Comparison of ENCODE assay signal across 9 mouse cellular contexts in the genomic region with DNA sequence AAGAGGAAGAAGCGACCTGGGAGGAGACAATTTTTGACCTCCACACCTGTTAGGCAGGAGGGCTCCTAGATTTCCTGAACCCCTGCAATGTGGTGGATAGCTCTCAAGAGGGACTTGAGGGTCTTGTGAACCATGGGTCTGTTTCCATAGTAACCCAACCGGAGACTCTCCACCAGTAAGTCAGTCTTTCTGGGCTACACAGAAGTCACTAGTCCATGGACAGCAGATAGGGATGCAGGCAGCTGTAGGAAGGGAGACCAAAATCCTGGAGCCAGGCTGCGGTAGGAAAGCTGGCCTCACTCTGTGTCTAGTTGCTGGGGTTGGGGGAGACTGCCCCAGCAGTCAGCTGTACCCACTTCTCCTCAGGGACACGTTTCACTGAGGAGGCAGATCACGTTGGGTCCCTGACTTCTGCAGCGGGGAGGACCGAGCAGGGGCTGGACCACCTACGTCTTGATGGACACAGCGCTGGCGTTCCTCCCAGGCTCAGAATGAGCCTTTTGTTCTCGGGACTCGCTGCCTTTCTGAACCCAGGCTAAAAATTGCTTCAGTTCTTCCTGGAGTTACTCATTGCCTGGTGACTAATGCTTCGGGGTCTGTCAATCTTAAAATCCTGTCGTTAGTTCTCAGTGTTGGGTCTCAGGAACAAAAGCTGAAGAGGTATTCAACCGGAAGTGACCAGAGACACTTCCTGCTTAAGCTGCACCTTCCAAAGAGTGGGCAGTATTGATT. TPM values are rescaled to one million over a fixed set of nuclear protein-coding genes. Genes with fewer than 3 reads are reported as not detected.
DNase-seq lines count a peak whose midpoint lies in the region; ATAC-seq lines count a peak whose summit lies in the region.
"Had no signal": no experiment of that assay in that cellular context is flagged by ENCODE, and none has a peak within 500 bp of the region (broad histone marks: within the 10 kb centered on the region; RNA-seq: fewer than 3 reads in every experiment).

No protein-coding gene starts in this region.

- DNase-seq in liver = no peak
- peak; percentile 32 for DNase-seq in embryonic facial prominence, embryonic 10.5 days (ENCODE audit: low spot score)
- DNase-seq in yolk sac, embryonic 10.5 days (ENCODE audit: low spot score) = no peak
- no peak for DNase-seq in layer of hippocampus, postnatal 36 days

- no peak overlapping the region for H3K4me3 ChIP-seq in liver, embryonic 12.5 days
- H3K4me3 ChIP-seq in embryonic facial prominence, embryonic 10.5 days = no peak overlapping the region
- 0 out of 2 replicates have a peak overlapping the region, but pooled peaks have one; percentile 13 for H3K4me3 ChIP-seq in heart, embryonic 15.5 days
- no peak overlapping the region for H3K4me3 ChIP-seq in midbrain, embryonic 13.5 days (replicated peaks)

- WGBS in liver, embryonic 12.5 days (ENCODE audit: insufficient replicate concordance) = 36% methylated on average over 15 of the region's 15 CpGs
- 31% methylated on average over 15 of the region's 15 CpGs for WGBS in embryonic facial prominence, embryonic 10.5 days
- WGBS in heart, embryonic 15.5 days = 34% methylated on average over 15 of the region's 15 CpGs
- 32% methylated on average over 15 of the region's 15 CpGs for WGBS in midbrain, embryonic 13.5 days

- H3K9me3 ChIP-seq in liver, embryonic 12.5 days (replicated peaks) = no peaks in the 10 kb centered on the region
- no peaks in the 10 kb centered on the region for H3K9me3 ChIP-seq in embryonic facial prominence, embryonic 10.5 days
- H3K9me3 ChIP-seq in heart, embryonic 15.5 days (replicated peaks) = no peaks in the 10 kb centered on the region
- no peaks in the 10 kb centered on the region for H3K9me3 ChIP-seq in midbrain, embryonic 13.5 days

- peak overlapping the region; percentile 26; the same call in 1 of the 2 replicates for H3K4me2 ChIP-seq in liver, embryonic 12.5 days
- peak overlapping the region; percentile 34 for H3K4me2 ChIP-seq in heart, embryonic 15.5 days
- peak overlapping the region; percentile 26; the same call in 1 of the 2 replicates for H3K4me2 ChIP-seq in midbrain, embryonic 13.5 days (replicated peaks)

- H3K27ac ChIP-seq in liver, embryonic 12.5 days = no peak overlapping the region
- peak overlapping the region; percentile 51 for H3K27ac ChIP-seq in embryonic facial prominence, embryonic 10.5 days (replicated peaks)
- H3K27ac ChIP-seq in heart, embryonic 15.5 days = peak overlapping the region; percentile 36
- H3K27ac ChIP-seq in midbrain, embryonic 13.5 days = no peak overlapping the region

- no peaks in the 10 kb centered on the region for H3K36me3 ChIP-seq in liver, embryonic 12.5 days
- no peaks in the 10 kb centered on the region for H3K36me3 ChIP-seq in embryonic facial prominence, embryonic 10.5 days (replicated peaks)
- H3K36me3 ChIP-seq in heart, embryonic 15.5 days = no peaks in the 10 kb centered on the region
- no peaks in the 10 kb centered on the region for H3K36me3 ChIP-seq in midbrain, embryonic 13.5 days

- H3K4me1 ChIP-seq in liver, embryonic 12.5 days = peaks cover 2% of the 10 kb centered on the region; the same call in 1 of the 2 replicates
- peaks cover 28% of the 10 kb centered on the region for H3K4me1 ChIP-seq in embryonic facial prominence, embryonic 10.5 days
- H3K4me1 ChIP-seq in heart, embryonic 15.5 days (replicated peaks) = peaks cover 8% of the 10 kb centered on the region; the same call in 1 of the 2 replicates
- H3K4me1 ChIP-seq in midbrain, embryonic 13.5 days (replicated peaks) = peaks cover 5% of the 10 kb centered on the region; the same call in 1 of the 2 replicates

- ATAC-seq in liver, embryonic 12.5 days = no peak
- no peak for ATAC-seq in heart, embryonic 15.5 days (replicated peaks; ENCODE audit: insufficient number of reproducible peaks, insufficient read depth, low FRiP score, low read depth)
- peak; percentile 59 for ATAC-seq in midbrain, embryonic 13.5 days
- no peak for ATAC-seq in erythroid progenitor cell, adult 5-6 weeks (replicated peaks; ENCODE audit: low FRiP score, poor library complexity, severe bottlenecking)

- peaks cover 27% of the 10 kb centered on the region for H3K27me3 ChIP-seq in liver, embryonic 12.5 days (replicated peaks)
- 0 out of 2 replicates have a peak, but pooled peaks cover 4% of the 10 kb centered on the region for H3K27me3 ChIP-seq in embryonic facial prominence, embryonic 10.5 days (replicated peaks; ENCODE audit: low read depth, poor library complexity, severe bottlenecking)
- H3K27me3 ChIP-seq in heart, embryonic 15.5 days = no peaks in the 10 kb centered on the region
- no peaks in the 10 kb centered on the region for H3K27me3 ChIP-seq in midbrain, embryonic 13.5 days

- no peak overlapping the region for H3K9ac ChIP-seq in liver, embryonic 12.5 days
- H3K9ac ChIP-seq in heart, embryonic 15.5 days = no peak overlapping the region
- H3K9ac ChIP-seq in midbrain, embryonic 13.5 days (replicated peaks) = no peak overlapping the region

RNA-seq across cellular contexts. Expression of a gene that starts 6.0 kb away (rescaled TPM):
- polyA plus RNA-seq in liver, embryonic 12.5 days (2016; fragmentation: Nextera tagmentation; extraction: Ambion mirVana) = 7.8 and 8.2 TPM in 2 replicates
- polyA plus RNA-seq in embryonic facial prominence, embryonic 10.5 days (2016; fragmentation: Nextera tagmentation; extraction: Ambion mirVana) = 11.9 and 13.2 TPM in 2 replicates
- polyA plus RNA-seq in heart, embryonic 15.5 days (2015; fragmentation: Nextera tagmentation; extraction: Ambion mirVana) = 4.6 and 8.7 TPM in 2 replicates
- 16.6 and 17.4 TPM in 2 replicates for polyA plus RNA-seq in midbrain, embryonic 13.5 days (2015; fragmentation: Nextera tagmentation; extraction: Ambion mirVana)
- 1.1 and 3.4 TPM in 2 replicates for total RNA-seq in erythroid progenitor cell, adult 5-6 weeks (2015; ENCODE audit: low replicate concordance)
- 0.90 and 2.6 TPM in 2 replicates for total RNA-seq in erythroid progenitor cell, adult 5-6 weeks (2017; ENCODE audit: low replicate concordance)
- total RNA-seq in layer of hippocampus, postnatal 36 days (2021) = 100 to 1,000 TPM in 1 of 2 experiments, 10 to 100 TPM in 1; 93.3 to 102 TPM

RNA-seq across cellular contexts. Expression of a gene that starts 45.3 kb away (rescaled TPM):
- polyA plus RNA-seq in liver, embryonic 12.5 days (2016; fragmentation: Nextera tagmentation; extraction: Ambion mirVana) = 104 and 106 TPM in 2 replicates
- polyA plus RNA-seq in embryonic facial prominence, embryonic 10.5 days (2016; fragmentation: Nextera tagmentation; extraction: Ambion mirVana) = 142 and 149 TPM in 2 replicates
- polyA plus RNA-seq in heart, embryonic 15.5 days (2015; fragmentation: Nextera tagmentation; extraction: Ambion mirVana) = 114 and 160 TPM in 2 replicates
- 91.6 and 97.8 TPM in 2 replicates for polyA plus RNA-seq in midbrain, embryonic 13.5 days (2015; fragmentation: Nextera tagmentation; extraction: Ambion mirVana)
- total RNA-seq in erythroid progenitor cell, adult 5-6 weeks (2015; ENCODE audit: low replicate concordance) = 14.3 TPM in 1 of 2 replicates, not detected in the other
- total RNA-seq in erythroid progenitor cell, adult 5-6 weeks (2017; ENCODE audit: low replicate concordance) = 6.7 TPM in 1 of 2 replicates, not detected in the other
- total RNA-seq in layer of hippocampus, postnatal 36 days (2021) = 10 to 100 TPM; 33.5 to 35.0 TPM

RNA-seq across cellular contexts. Expression of a gene that starts 46.5 kb away (rescaled TPM):
- polyA plus RNA-seq in liver, embryonic 12.5 days (2016; fragmentation: Nextera tagmentation; extraction: Ambion mirVana) = not detected in 2 replicates
- polyA plus RNA-seq in embryonic facial prominence, embryonic 10.5 days (2016; fragmentation: Nextera tagmentation; extraction: Ambion mirVana) = not detected in 2 replicates
- not detected in 2 replicates for polyA plus RNA-seq in heart, embryonic 15.5 days (2015; fragmentation: Nextera tagmentation; extraction: Ambion mirVana)
- polyA plus RNA-seq in midbrain, embryonic 13.5 days (2015; fragmentation: Nextera tagmentation; extraction: Ambion mirVana) = not detected in 2 replicates
- not detected in 2 replicates for total RNA-seq in erythroid progenitor cell, adult 5-6 weeks (2015; ENCODE audit: low replicate concordance)
- total RNA-seq in erythroid progenitor cell, adult 5-6 weeks (2017; ENCODE audit: low replicate concordance) = not detected in 2 replicates
- total RNA-seq in layer of hippocampus, postnatal 36 days (2021) = not detected
- total RNA-seq: liver, adult 2 months had no signal
- polyA plus RNA-seq: liver, adult 2 months had no signal

RNA-seq across cellular contexts. Expression of a gene that starts 57.9 kb away (rescaled TPM):
- polyA plus RNA-seq in liver, embryonic 12.5 days (2016; fragmentation: Nextera tagmentation; extraction: Ambion mirVana) = 200 and 201 TPM in 2 replicates
- 358 and 365 TPM in 2 replicates for polyA plus RNA-seq in embryonic facial prominence, embryonic 10.5 days (2016; fragmentation: Nextera tagmentation; extraction: Ambion mirVana)
- polyA plus RNA-seq in heart, embryonic 15.5 days (2015; fragmentation: Nextera tagmentation; extraction: Ambion mirVana) = 202 and 247 TPM in 2 replicates
- 363 and 377 TPM in 2 replicates for polyA plus RNA-seq in midbrain, embryonic 13.5 days (2015; fragmentation: Nextera tagmentation; extraction: Ambion mirVana)
- total RNA-seq in erythroid progenitor cell, adult 5-6 weeks (2015; ENCODE audit: low replicate concordance) = 23.1 and 56.2 TPM in 2 replicates
- 61.2 and 63.2 TPM in 2 replicates for total RNA-seq in erythroid progenitor cell, adult 5-6 weeks (2017; ENCODE audit: low replicate concordance)
- total RNA-seq in layer of hippocampus, postnatal 36 days (2021) = 100 to 1,000 TPM; 337 to 355 TPM

Comparison
In these comparisons a context has a peak if more than half of its experiments do, and no peak if none do; other contexts are left out.
1. H3K27ac ChIP-seq: peak in embryonic facial prominence, embryonic 10.5 days (single experiment) and heart, embryonic 15.5 days (single experiment); none in liver, embryonic 12.5 days (single experiment) and midbrain, embryonic 13.5 days (single experiment).
2. Peak in every context shown above with its lines, with median percentiles within 50 percentile points of each other: H3K4me2 ChIP-seq.